Mouse (Mus musculus) thymus, postnatal 10 days (tissue): ENCODE results near the gene Ppfia4.

ENCODE experiments used
- DNase-seq, 2 experiments: peaks; one replicate each; pipeline ENCODE4 v3.0.0; 2021; ENCODE audit warnings: low spot score in 2 of 2

Ppfia4 gene

DNA sequence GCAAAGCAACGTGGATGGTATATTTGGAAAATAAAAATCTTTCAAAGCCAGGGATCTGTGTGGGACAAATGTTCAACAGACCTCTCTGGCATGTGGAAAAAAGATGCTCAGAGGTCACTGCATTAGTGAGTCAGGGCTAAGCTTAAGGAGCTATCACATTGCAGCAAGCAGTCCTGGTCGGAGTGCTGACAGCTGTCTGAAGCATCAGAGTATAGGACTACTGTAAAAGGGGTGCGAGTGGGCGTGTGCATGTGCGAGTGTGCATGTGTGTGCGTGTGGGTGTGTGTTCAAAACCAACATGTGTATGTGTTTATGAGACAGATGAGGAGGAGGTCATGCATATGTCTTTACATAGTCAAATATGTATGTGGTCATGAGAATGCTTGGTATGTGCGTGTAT, 6.4 kb upstream of the Ppfia4 start:
- no peak for DNase-seq

DNA sequence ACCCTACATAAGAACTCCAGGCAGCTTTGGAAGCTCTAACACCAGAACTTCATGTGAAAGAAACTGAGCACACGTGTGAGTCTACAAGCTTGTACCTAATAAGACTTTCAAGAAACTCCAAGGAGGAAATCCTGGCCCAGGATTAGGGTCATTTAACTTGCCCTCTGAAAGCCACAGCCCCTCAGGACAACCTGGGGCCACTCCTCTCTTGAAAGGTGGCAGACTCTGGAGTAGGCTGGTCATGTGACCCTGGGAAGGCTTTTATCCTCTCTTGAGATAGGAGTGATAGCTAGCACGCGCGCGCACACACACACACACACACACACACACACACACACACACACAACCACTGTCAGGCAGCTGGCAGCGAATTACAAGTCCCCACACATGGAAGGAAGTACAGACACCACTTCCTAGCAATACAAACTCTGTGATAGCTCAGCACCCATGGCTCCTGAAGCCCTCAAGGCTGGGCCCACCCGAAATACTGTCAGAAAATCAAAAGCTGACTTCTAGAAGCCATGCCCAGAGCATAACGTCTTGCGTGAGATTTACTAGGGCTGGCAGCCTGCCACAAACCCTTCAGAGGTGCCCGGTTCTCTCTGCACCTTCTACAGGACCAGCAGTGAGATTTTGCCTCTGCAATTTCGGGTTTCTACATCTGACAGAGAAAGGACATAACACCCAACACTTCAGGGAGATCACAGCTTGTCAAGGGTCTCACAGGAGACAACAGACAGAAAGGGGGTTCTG, 4.4 kb upstream of the Ppfia4 start:
- DNase-seq = no peak

DNA sequence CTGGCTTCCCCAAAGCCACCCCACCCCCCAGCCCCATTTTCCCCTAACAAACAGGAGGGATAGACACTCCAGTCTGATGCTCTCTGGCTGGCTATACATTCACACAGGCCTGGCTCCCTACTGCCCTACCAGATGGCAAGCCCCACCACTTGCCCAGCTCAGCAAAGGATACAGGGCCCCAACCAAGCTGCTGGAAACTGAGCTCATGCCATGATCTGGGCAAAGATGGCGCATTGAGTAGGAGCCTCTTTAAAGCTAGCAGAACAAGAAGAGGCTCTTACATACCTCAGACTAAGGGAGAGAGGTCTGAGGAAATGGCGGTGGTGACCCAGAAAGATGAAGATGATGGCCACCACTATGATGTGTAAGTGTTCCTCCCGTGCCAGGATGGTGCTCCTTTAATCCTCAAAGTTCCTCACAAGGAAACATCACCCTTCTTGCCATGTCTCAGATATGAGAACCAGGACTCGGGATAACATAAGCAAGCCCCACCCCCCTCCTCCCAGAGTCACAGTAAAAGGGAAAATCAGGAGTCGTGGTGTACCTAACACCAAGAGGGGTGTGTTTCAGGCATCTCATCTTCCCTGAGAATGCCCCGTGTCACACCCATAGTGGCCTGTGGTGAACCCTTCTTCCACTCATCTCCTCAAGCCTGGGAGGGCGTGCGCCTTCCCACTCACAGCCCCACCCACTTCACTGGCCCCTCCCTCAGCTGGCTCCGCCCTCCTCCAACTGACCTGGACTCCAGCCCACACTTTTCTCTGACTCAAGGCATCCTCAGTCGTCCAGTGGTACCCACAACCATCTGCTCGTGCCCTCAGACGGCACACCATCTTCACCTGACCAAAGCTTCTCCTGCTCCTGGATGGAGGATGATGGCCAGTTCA, 3.4 kb upstream of the Ppfia4 start:
- DNase-seq = no peak

DNA sequence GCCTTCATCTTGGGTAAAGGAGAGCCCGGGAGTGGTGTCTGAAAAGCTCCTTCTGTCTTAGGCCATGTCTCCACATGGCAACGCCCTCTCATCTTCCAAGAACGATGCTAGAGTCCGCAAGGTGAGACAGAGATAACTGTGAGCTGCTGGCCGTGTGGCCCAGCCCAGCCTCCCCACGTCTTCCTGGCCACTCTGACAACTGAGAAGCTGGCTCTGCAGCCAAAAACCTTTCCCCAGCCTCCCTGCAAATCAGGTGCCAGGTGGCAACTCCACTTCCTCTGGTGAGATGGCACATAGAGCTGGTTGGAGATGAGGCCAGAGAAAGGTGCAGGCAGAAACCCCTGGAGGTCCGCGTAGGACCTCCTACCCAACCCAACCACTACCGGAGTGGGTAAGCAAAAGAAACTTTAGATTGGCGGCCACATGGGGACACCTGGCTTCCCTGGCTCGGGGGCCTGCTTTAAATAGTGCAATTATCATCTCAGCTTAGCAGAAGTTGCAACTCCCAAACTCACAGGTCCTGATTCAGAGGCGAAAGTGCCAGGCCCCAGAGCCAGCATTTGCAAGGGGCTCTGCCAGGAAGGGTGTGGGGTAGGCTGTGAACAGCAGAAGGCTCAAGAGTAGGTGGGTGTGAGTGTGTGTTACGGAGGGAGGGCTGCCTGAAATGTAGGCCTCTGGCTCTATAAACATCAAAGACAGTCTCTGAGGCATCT, 2.6 kb upstream of the Ppfia4 start:
- DNase-seq = no peak

DNA sequence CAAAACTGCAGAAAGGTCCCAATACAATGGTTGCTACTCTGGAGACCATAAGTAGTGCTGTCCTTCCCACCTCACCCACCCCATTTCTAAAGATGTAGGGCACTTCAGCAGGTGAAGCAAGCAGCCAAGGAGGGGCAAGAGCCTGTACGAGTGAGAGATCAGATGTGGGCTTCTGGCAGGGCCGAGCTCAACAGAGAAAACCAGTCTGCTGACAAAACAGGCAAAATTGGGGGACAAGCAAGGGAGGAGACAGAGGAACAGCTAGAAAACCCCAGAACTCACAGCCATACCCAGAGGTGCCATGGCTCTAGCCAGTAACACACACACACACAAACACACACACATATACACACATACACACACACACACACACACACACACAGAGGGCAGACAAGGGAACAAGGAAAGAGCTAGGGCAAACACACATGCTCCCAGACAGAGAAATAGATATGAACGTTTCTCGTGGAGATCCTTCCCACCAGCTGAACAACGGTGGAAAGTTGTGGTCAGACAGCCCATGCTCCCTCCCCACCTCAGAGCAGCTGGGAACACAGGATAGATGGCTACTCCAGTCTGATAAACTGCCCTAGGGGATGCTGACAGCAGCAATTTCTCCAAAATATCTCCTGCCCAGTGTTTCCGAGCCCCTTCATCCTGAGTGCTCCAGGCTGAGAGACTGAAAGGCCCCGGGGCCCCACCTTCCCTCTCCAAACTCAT, 1.5 kb upstream of the Ppfia4 start:
- no peak for DNase-seq

DNA sequence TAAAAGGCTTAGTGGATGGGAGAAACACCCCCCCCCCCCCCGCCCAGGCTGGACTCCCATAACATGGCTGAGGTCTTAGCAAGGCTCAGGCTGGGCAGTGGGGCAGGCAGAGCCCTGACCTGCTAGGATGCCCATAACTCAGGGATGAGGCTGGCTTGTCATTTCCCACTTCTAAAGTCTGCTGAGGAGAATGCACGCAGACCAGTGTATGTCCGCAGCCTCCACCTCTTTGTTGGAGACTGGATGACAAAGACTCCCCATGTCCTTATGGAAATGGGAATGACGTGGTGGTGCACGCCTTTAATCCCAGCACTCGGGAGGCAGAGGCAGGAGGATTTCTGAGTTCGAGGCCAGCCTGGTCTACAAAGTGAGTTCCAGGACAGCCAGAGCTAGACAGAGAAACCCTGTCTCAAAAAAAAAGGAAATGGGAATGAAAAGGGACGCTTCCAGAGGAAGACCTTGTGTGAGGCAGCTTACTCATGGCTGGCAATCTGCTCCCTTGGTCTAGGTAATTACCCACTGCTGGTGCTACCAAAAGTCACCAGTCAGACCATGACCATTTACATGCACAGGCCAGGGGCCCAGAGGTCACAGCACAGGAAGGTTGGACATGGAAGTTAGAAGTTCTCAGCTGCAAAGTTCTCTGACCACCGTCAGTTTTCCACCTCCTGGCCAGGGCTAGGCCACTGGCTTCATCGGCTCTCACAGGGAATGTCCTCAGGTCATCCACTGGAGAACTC, 813 bp upstream of the Ppfia4 start:
- DNase-seq = no peak

DNA sequence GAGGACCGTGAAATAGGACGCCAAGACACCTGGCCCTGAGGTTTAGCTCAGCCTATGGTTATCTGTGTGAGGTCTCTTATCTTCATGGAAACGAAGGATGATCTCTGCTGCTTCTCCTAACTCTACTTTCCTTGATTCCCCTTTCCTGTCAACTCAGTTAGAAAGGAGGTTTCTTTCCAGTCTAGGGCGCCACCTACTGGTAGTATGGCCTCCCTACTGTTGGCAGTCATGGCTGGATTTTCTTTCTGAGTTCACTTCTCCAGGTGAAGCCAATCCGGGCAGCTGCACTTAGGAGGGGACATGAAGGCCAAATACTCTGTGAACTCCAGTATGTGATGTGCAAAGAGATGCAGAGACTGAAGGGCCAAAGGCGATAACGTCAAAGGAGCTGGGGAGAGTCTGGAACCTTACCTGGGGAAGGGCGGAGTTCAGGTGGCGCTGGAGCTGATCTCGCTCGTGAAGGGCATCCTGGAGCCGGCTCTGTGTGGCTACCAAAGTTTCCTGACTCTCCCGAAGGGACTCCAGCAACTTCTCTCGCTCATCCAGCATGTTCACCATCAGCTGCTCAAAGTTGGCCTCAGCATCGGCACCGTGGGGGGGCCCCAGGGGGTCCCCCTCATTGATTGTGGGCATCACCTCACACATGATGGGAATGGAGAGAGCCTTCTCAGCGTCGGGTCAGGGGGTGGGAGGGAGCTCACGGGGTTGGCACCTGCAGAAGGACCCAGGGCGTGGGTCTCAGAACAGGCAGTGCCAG, 671 bp downstream of the Ppfia4 start:
- peak; percentile 43 to 80 for DNase-seq

DNA sequence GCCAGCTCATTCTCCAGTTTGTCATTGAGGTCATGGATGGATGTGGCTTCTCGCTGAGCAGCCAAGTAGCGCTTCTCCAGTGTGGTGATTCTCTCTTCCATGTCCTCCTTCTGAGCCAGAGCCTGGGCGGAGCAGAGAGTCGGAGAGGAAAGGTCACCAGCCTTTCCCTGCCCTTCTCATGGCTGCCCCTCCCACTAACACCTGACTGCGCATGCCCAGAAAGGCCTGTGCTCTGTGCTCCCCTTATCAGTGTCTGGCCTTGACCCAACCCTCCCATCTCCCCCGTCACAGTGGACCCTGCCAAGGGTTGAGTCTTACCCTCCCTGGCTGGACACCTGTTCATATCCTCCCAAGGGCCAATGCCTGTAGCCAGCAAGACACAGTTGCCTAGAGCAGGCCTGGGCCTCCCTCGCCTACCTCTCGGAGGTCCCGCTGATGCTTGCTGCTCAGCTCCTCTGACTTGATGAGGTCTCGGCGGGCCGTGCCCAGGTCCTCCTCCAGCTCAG, 5.8 kb downstream of the Ppfia4 start:
- no peak for DNase-seq

DNA sequence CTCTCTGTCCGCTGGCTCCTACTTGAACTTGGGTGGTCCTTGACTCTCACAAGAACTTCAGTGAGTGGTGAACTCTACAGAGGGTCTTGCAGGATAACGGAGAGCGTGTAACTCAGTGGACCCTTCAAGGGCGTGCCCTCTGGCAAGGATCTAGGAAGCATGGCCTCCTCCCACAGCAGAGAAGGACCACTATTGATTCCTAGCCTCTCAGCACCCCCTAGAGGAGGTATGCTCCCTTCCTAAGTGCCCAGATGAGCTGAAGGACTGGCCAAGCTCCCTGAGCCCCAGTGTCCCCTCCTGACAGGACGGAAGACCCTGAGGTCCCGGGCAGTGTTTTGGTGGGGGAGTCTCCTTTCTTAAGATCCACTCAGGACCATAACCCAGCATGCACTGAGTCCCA, 10.1 kb downstream of the Ppfia4 start:
- DNase-seq = no peak

DNA sequence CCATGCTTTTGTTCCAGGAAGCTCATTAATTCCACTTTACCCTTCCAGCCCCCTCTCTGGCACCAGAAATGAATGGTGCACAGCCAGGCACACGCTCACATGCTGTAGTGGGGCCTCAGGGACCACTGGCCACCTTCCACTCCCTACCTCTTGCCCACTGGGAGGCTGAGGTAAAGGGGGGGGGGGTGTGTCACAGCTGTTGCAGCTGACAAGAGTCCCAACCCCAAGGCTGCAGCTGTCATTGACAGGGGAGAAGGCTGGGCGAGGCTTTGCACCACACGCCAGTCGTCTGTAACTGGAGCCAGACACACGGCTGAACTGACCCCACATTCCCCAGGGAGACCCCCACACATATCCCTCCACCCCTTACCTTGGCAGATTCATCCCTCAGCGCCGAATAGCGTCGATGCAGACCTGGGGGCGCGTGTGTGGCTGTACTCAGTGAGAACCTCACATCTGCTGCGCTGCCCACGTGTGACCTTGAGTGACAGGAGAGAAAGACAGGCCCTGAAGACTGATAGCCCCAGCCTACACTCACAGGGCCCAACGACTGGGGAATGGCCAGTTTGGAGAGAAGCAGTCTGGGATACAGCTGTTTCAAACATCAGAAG, 11.9 kb downstream of the Ppfia4 start:
- DNase-seq = no peak

DNA sequence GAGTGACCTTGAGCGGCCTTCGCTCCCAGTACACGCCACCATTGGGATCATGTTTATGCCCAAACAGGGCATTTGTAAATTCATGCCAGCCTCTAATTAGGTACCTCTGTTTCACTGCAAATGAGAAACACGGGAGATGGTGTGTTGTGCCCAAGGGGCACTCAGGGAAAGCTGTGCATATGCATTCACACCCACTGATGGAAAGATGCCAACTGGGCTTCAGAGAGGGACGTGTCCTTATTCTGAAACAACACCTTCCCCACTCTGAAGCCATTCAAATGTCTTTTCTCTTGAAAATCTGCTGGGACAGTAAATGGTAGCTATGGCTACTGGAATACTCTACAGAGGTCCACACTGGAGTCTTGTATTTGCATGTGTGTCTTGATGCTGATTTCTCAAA, 14.5 kb downstream of the Ppfia4 start:
- no peak for DNase-seq

DNA sequence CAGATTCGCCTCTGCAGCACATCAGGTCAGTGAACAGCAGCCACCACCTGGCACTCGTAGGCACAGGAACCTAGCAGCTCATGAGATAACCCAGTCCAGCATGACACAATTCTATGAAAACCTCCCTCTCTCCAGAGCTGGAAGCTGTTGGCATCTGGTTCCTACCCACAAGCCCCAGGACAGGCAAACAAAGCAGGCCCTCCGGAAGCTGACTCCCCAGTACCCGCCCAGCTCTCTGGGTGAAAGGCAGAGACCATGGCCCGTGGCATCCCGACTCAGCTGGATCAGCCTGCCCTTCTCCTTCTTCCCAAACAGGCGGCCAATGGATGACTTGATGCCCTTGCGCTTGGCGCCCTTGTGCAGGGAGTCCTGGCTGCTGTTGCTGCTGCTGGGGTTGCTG, 16.4 kb downstream of the Ppfia4 start:
- DNase-seq = no peak

DNA sequence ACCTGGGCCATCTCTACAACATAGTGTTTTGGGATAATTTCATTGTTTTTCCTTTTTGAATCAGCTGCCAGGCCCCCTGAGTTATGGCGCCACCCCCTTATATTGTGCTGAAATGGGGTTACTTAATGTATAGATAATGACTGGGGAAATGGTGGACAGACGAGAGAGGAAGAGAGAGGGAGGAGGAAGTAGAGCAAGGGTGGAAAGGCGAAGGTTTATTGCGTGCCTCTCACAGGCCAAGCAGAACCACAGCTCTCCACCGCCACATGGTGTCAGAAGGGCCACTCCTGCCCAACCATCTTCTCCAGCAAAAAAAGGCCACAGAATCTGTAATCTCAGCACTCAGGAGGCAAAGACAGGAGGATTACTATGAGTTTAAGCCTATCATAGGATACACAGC, 17.5 kb downstream of the Ppfia4 start:
- DNase-seq = no peak

DNA sequence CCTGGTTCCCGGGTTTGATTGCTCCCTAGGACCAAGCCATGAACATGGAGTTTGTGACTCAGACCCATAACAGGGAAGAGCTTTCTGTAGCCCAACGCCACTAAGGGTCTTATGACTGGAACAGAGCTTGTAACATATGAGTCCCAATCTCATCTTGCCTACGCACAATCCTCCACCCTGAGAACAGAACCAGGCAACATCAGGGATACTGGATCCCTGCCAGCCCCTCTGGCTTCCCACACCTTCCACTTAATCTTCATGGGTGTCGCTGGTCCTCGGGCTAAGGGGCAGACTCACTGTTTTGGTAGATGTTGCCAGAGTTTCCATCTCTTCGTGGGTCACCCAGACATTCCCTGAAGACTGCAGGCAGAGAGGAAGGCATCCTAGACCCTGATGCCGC, 21.0 kb downstream of the Ppfia4 start:
- DNase-seq = no peak

DNA sequence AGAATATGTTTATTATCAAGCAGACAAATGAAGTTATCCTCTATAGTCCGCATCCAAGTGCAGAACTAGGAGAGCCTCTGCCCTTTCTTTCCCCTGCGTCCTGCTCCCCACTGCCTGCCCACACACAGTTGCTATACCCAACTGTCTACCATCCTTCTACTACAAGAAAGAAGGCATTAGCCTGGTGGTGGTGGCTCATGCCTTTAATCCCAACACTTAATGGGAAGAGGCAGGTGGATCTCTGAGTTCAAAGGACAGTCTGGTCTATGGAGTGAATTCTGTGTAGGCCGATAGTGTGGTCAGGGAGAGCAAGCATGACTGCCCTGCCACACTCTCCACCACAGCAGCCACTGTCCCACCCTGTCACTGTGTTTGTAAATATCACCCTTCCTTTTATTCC, 22.0 kb downstream of the Ppfia4 start:
- DNase-seq = no peak

DNA sequence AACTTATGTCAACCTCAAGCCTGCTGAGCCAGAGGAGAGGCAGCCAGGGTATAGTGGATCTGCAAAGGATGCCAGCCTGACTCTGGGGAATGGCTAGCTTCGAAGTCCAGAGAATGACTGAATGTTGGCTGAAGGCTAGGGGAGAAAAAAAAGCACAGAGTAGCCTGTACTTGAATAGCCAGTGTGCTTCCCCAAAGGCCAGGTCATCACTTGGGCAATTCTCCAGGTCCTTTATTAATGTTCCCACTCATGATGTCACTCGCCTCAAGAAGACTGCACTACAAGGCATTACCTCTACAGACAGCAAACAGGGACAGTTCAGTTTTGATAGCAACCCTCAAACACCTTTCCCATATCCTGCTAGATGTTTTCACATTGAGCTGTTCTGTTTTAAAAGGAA, 22.4 kb downstream of the Ppfia4 start:
- no peak for DNase-seq

DNA sequence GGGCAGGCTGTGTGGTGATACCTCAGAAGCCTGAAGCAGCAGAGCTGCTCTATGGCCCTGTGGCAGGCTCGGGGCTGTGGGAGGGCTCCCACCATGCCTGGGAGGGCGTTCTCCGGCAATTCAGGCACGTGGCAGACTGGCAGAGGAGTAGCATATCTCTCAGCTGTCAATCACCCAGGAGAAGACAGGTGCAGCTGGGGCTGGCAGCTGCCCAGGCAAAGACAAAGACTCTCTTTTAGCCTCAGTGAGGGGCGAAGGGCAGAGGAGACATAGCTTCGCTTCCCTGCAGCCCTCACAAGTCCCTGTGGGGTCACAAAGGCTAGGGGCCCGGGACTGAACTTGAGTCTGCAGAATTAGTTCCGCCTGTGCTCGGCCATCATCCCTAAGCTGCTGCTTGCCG, 25.3 kb downstream of the Ppfia4 start:
- peak in 1 of 2 experiments; percentile 17 for DNase-seq

DNA sequence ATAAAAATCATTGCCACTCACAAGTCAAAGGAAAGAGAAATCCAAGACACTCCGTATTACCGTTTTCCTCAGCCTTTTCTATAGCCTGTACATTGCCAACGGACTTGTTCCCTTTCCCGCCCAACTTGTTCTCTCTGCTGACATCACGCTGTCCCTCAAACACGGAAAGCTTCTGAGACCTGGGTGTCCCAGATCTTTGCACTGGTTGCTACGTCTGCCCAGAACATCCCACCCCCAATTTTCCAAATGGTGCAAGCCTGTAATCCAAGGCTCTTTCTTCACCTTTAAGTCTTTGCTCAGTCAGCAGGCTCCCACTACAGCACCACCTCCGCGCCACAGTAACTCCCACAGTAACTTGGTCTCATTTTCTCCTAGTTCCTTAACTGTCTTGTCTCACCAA, 27.8 kb downstream of the Ppfia4 start:
- DNase-seq = no peak

DNA sequence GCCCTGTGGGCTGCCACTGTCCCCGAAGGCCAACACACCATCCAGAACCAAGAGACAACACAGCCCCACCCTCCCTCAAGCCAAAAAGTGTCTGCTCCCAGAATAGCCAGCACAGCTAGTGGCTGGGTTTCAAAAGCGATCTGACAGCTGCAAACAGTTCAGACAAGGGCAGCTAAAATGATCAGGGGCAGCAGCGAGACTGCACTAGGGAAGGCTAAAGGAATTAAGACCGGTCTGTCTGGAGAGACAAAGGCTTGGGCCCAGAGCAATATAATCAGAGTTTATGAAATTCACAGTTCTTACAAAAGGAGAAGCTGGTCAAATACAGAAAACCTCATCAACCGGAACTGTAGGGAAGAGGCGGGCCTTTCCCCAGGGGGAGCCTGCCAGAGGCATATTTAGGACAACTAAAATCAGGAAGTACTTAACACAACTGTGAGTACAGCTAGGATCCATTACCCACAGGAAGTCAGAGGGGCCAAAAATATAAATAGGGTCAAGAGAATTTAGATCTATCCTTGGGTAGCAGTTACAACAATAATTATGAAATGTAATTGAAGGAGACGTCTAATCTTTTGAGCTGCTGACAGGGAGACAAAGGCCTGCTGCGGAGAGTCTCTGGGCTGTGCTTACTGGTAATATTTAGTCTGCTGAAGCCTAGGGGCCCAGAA, 30.0 kb downstream of the Ppfia4 start:
- no peak for DNase-seq
